In the genomic region with DNA sequence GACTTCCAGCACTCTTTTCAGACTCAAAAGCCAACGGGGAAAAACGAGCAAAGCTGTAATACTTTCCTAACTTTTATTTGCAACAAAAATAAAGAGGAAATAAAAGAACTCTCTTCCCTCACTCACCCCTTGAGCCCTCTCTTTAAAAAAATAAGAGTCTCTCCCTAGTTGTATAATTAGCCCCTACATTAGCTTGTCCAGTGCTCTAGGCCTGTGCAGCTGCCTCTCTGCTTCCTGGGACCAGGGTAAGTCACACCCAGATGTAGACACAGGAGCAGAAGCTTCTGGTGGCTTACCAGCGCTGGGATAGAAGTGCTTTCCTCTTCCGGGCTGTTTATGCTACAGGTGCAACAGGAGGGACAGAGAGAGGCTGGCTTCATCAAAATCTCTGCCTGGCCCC, we compare ENCODE assay signal across 16 mouse cellular contexts.
"Had no signal": no experiment of that assay in that cellular context is flagged by ENCODE, and none has a peak within 500 bp of the region (broad histone marks: within the 10 kb centered on the region; RNA-seq: fewer than 3 reads in every experiment).

No protein-coding gene starts in this region.

- H3K9me3 ChIP-seq: liver, embryonic 12.5 days; neural tube, embryonic 13.5 days; neural tube, embryonic 15.5 days had no signal

- DNase-seq: lung, adult 18-20 months; lung, postnatal 10 days; lung, postnatal 4 days; right cerebral cortex, adult 18-20 months; right cerebral cortex, postnatal 25 days; right cerebral cortex, postnatal 4 days; spleen, adult 18-20 months; thymus, adult 18-20 months; thymus, postnatal 14 days; thymus, postnatal 36 days had no signal

- ATAC-seq: liver, embryonic 12.5 days had no signal

- H3K27ac ChIP-seq: liver, embryonic 12.5 days; liver, embryonic 14.5 days; neural tube, embryonic 13.5 days; neural tube, embryonic 15.5 days had no signal

- H3K4me3 ChIP-seq: liver, embryonic 12.5 days; myocyte; neural tube, embryonic 13.5 days; neural tube, embryonic 15.5 days had no signal

- H3K4me1 ChIP-seq: liver, embryonic 12.5 days; neural tube, embryonic 13.5 days; neural tube, embryonic 15.5 days had no signal

- H3K9ac ChIP-seq: liver, embryonic 12.5 days; liver, embryonic 14.5 days; lung, embryonic 14.5 days; neural tube, embryonic 13.5 days; neural tube, embryonic 15.5 days had no signal

- H3K36me3 ChIP-seq: liver, embryonic 12.5 days; neural tube, embryonic 13.5 days; neural tube, embryonic 15.5 days had no signal

- H3K4me2 ChIP-seq: liver, embryonic 12.5 days; lung, embryonic 14.5 days; neural tube, embryonic 13.5 days; neural tube, embryonic 15.5 days had no signal

- H3K27me3 ChIP-seq: liver, embryonic 12.5 days; neural tube, embryonic 13.5 days; neural tube, embryonic 15.5 days had no signal
